Mouse (Mus musculus) heart, embryonic 14.5 days (tissue): ENCODE data around the gene Zfp108. TPM values are rescaled to one million over a fixed set of nuclear protein-coding genes. Genes with fewer than 3 reads are reported as not detected.

Experiments used
- ATAC-seq: fragments of 200-750 bp; cut with Nextera tagmentation; 2 replicates; pipeline ENCODE4 v1.8.0; 2017; ENCODE audit warnings: low read depth, moderate TSS enrichment; ENCODE audit not compliant: insufficient number of reproducible peaks, insufficient read depth, low FRiP score
- H3K27ac ChIP-seq, 2 experiments: fragments of 200-500 bp in 1 of 2; fragments of 300-500 bp in 1 of 2; sonication (generic) in 1 of 2; replicated peaks in 1 of 2; 2 replicates each; pipeline ENCODE4 v1.5.1; 2012 to 2014; ENCODE audit warnings: low read depth in 2 of 2, low read length in 2 of 2, control low read depth in 1 of 2, mild to moderate bottlenecking in 1 of 2, mixed read lengths in 1 of 2; ENCODE audit not compliant: control insufficient read depth in 1 of 2, insufficient read depth in 1 of 2
- H3K27me3 ChIP-seq: fragments of 300-500 bp; sonication (generic); 2 replicates; pipeline ENCODE4 v1.6.1; 2014; ENCODE audit warnings: mild to moderate bottlenecking, low read length, control low read depth; ENCODE audit not compliant: control insufficient read depth, insufficient read depth
- H3K36me3 ChIP-seq: fragments of 300-500 bp; sonication (generic); 2 replicates; pipeline ENCODE4 v1.6.1; 2014; ENCODE audit warnings: mild to moderate bottlenecking, control low read depth, low read length, mixed read lengths; ENCODE audit not compliant: control insufficient read depth, insufficient read depth
- H3K4me1 ChIP-seq, 2 experiments: fragments of 200-500 bp in 1 of 2; fragments of 300-500 bp in 1 of 2; sonication (generic) in 1 of 2; 2 replicates each; pipeline ENCODE4 v1.6.1; 2012 to 2014; ENCODE audit warnings: low read length in 2 of 2, control low read depth in 1 of 2, mixed read lengths in 1 of 2; ENCODE audit not compliant: control insufficient read depth in 2 of 2, insufficient read depth in 2 of 2
- H3K4me2 ChIP-seq: fragments of 300-500 bp; sonication (generic); 2 replicates; pipeline ENCODE4 v1.6.1; 2014; ENCODE audit warnings: mild to moderate bottlenecking, low read length
- H3K4me3 ChIP-seq, 2 experiments: fragments of 200-500 bp in 1 of 2; fragments of 300-500 bp in 1 of 2; sonication (generic) in 1 of 2; 2 replicates each; pipeline ENCODE4 v1.5.1; 2012 to 2014; ENCODE audit warnings: low read length in 2 of 2, mild to moderate bottlenecking in 2 of 2, control low read depth in 1 of 2, low read depth in 1 of 2, moderate library complexity in 1 of 2; ENCODE audit not compliant: control insufficient read depth in 1 of 2, insufficient read depth in 1 of 2
- H3K9ac ChIP-seq: fragments of 300-500 bp; sonication (generic); 2 replicates; pipeline ENCODE4 v1.6.1; 2014; ENCODE audit warnings: mild to moderate bottlenecking, low read length
- H3K9me3 ChIP-seq: fragments of 300-500 bp; sonication (generic); 2 replicates; pipeline ENCODE4 v1.6.1; 2016; ENCODE audit warnings: low read length, control low read depth; ENCODE audit not compliant: control insufficient read depth
- WGBS: fragments of 180-500 bp; shearing (Covaris S2); extraction: QIAGEN DNeasy Blood & Tissue Kit; methylation state at CpG from one replicate; pipeline ENCODE4 v1.1.7; 2014; 5-methylcytosine and 5-hydroxymethylcytosine counted together
- polyA plus RNA-seq: library from polyadenylated mRNA; unstranded; fragments of >200 nt; fragmentation: Nextera tagmentation; extraction: Ambion mirVana; gene quantifications from 2 replicates; pipeline ENCODE4 v1.2.1, GENCODE M21; 2014

The Zfp108 gene
- polyA plus RNA-seq, 1 experiment from 2014 or later: 2.2 TPM

DNA sequence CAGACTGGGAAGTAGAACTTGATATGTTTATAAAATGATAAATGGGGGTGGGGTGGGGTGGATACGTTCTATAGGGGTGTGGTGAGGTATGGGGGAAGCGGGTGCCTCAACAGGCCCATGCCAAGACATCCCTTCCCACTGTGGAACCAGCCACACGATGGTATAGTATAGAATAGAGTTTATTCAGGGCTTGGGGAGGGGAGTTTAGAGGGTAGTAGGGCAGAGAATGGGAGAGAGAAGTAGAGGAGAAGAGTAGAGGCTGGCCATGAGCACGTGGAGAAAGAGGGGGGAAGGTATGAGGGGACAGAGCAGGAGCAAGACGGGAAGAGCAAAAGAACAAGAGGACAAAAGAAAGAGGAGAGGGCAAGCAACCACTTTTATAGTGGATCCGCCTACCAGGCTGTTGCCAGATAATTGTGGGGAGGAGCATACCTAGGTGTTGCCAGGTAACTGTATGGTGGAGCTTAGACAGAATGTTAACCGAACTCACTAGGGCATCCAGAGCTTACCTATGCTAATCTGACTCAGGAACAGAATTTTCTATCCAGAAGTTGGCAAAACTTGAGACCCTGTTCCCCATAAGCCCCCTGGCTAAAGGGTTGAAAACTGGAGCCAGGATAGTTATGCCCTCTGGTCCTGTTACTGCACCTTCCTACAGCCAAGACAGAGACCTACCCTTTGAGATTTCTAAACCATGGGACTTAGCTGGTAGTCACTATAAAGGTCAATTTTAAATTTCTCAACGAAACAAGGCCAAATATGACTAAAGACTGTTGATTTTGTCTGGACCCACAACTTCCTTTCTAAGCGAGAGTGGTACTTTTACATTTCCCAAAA lies 597 bp upstream of the Zfp108 start:
- H3K27ac ChIP-seq: no peak overlapping the region

DNA sequence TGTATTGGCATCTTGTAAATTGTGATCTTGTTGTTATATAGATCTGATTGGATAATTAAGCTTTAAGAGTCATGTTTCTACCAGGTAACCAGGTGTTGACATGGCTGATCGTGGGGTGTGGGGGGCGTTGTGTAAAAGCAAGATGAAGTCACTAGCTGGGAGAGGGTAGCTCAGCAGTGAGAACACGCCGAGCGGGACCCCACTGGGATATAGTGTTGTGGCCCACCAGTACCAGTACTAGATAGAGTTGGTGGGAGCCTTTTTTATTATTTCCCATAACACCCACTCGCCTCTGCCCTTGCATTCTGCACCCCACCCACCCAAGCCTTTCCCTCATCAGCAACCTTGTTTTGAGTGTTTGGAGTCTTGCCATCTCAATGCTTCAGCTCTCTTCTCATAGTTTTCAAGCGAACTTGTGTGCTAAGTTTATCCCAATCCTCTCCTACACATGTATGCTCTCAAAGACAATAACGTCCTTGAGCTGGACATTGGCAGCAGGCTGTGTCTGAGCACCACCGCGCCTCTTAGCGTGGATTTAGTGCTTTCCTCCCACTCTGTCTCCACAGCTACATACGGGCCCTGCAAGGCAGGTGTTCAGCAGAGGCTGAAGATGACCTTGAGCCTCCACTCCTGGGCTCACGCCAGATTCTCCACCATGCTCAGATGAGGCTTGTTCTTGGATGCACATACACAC lies 4.9 kb downstream of the Zfp108 start:
- Histone ChIP-seq H3K27me3 (no peaks in the 10 kb centered on the region), H3K4me2 (no peak overlapping the region), H3K4me3 (no peak overlapping the region), H3K9ac (no peak overlapping the region), H3K9me3 (no peaks in the 10 kb centered on the region), H3K4me1 (peaks cover 3 to 5% of the 10 kb centered on the region in 2 experiments; a peak in 3 of 4 replicates), H3K36me3 (peaks cover 30% of the 10 kb centered on the region), H3K27ac (no peak overlapping the region)
- WGBS: 84% methylated on average over 13 of the region's 13 CpGs
- no peak for ATAC-seq

More for the DNA sequence above, 597 bp upstream of the Zfp108 start:
- no peaks in the 10 kb centered on the region for H3K9me3 ChIP-seq
- no peaks in the 10 kb centered on the region for H3K36me3 ChIP-seq
- H3K4me2 ChIP-seq: peak overlapping the region; percentile 75
- peak overlapping the region; percentile 80; the same call in 1 of the 2 replicates for H3K9ac ChIP-seq
- ATAC-seq: no peak; the same call in 1 of the 2 replicates
- no peaks in the 10 kb centered on the region for H3K27me3 ChIP-seq
- H3K4me3 ChIP-seq: peak overlapping the region in 1 of 2 experiments; percentile 52; a peak in 2 of 4 replicates
- peaks cover 3 to 5% of the 10 kb centered on the region in 2 experiments for H3K4me1 ChIP-seq
- 59% methylated on average over 9 of the region's 9 CpGs for WGBS

DNA sequence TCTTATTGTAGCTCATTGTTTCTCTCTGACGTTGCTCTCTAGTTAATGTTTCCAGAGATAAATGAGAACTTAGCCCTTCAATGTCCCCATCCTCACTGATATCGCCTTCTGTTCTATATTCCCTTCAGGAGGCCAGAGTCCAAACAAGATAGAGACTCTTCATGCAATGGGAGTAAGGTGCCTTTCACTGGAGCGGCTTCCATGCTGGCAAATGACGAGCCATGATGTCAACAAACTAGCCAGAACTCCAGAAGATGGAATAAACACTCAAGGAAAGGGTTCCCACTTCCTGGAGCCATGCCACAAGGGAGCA lies 5.4 kb downstream of the Zfp108 start:
- H3K4me1 ChIP-seq: peaks cover 2 to 4% of the 10 kb centered on the region in 2 experiments; a peak in 3 of 4 replicates
- 81% methylated on average over 4 of the region's 4 CpGs for WGBS
- peaks cover 30% of the 10 kb centered on the region for H3K36me3 ChIP-seq
- H3K9me3 ChIP-seq: no peaks in the 10 kb centered on the region
- no peak overlapping the region for H3K9ac ChIP-seq
- H3K27ac ChIP-seq: no peak overlapping the region
- H3K4me3 ChIP-seq: no peak overlapping the region
- ATAC-seq: no peak
- H3K4me2 ChIP-seq: no peak overlapping the region
- no peaks in the 10 kb centered on the region for H3K27me3 ChIP-seq

DNA sequence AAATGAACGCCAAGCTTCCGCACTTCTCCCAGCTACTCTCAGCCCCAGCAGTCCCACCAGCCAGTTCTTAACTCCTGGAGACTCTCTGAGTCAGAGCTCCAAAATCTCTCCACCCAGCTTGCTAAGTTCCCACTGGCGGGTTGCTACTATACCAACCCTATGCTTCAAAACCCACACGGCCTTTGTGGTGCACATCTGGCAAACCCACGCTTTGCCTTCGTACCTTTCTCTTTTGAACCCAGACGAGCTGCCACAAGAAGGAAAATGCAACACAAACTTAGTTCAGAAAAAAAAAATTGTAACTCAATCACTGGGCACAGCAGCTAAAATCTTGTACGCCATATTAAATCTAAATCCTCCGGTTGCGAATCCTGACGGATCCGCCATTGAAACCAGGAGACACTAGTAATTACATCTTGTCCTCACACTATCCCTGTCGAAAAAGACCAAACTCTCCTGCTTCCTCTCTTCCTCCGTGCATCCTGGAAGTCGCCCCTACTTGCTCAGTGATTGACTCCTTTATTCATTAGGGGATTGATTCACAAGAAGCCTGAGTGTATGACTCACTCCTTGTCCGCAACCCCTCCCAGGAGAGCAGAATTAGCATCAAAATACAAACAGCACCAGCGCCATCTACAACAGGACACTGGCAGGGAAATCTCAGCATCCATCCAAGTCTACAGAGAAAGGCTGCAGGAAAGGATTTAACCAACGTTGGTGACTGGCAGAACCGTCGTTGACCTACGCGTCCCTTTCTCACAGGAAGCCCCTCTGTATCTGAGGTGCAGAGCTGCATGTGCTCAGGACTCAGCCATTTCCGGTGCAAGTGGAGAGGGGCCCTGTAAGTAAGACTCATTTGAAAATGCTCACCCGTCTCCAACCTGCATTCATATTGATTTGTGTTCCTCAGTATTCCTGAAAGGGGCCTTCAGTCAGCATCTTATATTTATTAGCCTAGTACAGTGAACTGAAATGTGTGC lies 13.9 kb downstream of the Zfp108 start:
- Histone ChIP-seq H3K27me3 (no peaks in the 10 kb centered on the region), H3K4me1 (peaks cover 3 to 5% of the 10 kb centered on the region in 2 experiments; a peak in 3 of 4 replicates), H3K4me2 (no peak overlapping the region), H3K4me3 (no peak overlapping the region), H3K9me3 (0 out of 2 replicates have a peak, but pooled peaks cover 2% of the 10 kb centered on the region), H3K36me3 (peaks cover 1% of the 10 kb centered on the region), H3K27ac (no peak overlapping the region), H3K9ac (no peak overlapping the region)
- ATAC-seq: no peak
- WGBS: 70% methylated on average over 24 of the region's 24 CpGs

DNA sequence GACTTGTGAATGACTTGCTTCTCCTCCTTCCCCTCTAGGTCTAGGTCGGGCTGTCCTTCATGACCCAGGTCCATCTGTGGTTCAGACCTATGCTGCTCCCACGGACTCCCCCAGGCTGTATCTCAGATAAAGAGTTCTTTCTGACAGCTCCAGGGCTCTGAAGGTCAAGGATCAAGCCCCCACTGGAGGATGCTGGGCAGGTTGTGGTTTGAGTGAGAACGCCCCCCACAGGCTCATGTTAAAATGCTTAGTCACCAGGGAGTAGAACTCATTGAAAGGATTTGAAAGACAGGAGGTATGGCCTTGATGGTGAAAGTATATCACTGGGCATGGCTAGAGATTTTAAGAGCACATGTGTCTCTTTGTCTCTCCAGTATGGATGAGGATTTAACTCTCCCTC lies 14.7 kb downstream of the Zfp108 start:
- H3K9me3 ChIP-seq: 0 out of 2 replicates have a peak, but pooled peaks cover 2% of the 10 kb centered on the region
- H3K36me3 ChIP-seq: peaks cover 9% of the 10 kb centered on the region
- H3K9ac ChIP-seq: no peak overlapping the region
- ATAC-seq: no peak
- WGBS: 67% methylated on average over 3 of the region's 3 CpGs
- H3K4me2 ChIP-seq: peak overlapping the region; percentile 77; the same call in 1 of the 2 replicates
- H3K4me3 ChIP-seq: no peak overlapping the region
- H3K4me1 ChIP-seq: peaks cover 3 to 5% of the 10 kb centered on the region in 2 experiments; a peak in 3 of 4 replicates
- H3K27me3 ChIP-seq: no peaks in the 10 kb centered on the region
- H3K27ac ChIP-seq: no peak overlapping the region

DNA sequence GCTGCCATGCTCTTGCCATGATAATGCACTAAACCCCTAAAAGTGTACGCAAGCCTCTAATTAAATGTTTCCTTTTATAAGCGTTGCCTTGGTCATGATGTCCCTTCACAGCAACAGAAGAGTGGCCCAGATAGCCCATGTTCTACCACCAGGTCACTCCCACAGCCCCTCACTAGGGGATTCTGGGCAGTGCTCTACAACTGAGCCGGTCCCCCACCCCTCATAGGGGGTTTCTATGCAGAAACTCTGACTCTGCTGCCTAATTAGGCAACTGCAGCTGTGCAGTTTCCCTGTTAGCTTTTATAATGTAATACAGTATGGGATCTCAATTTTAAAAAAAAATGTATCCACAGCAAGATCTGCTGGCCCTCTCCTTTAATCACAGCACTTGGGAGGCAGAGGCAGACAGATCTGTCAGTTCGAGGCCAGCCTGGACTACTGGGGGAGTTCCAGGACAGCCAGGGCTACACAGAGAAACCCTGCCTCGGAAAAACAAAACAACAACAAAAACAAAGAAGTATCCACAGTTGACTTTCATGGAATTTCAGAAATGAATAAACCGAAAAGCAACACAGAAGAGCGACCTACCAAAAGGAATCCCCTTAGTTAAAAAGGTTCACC lies 15.2 kb downstream of the Zfp108 start:
- ATAC-seq: no peak; the same call in 1 of the 2 replicates

More for the DNA sequence above, 15.2 kb downstream of the Zfp108 start:
- 32% methylated on average over 7 of the region's 7 CpGs for WGBS
- peak overlapping the region; percentile 81 for H3K9ac ChIP-seq
- no peaks in the 10 kb centered on the region for H3K27me3 ChIP-seq
- peaks cover 3 to 5% of the 10 kb centered on the region in 2 experiments; a peak in 3 of 4 replicates for H3K4me1 ChIP-seq
- H3K9me3 ChIP-seq: 0 out of 2 replicates have a peak, but pooled peaks cover 2% of the 10 kb centered on the region
- peak overlapping the region; percentile 77 for H3K4me2 ChIP-seq
- peak overlapping the region; percentile 71 to 84 for H3K4me3 ChIP-seq
- H3K36me3 ChIP-seq: peaks cover 14% of the 10 kb centered on the region
- no peak overlapping the region; a peak in 1 of 4 replicates for H3K27ac ChIP-seq
